Mouse (Mus musculus): Measurements from ENCODE around the gene Gas2l1.

DNA sequence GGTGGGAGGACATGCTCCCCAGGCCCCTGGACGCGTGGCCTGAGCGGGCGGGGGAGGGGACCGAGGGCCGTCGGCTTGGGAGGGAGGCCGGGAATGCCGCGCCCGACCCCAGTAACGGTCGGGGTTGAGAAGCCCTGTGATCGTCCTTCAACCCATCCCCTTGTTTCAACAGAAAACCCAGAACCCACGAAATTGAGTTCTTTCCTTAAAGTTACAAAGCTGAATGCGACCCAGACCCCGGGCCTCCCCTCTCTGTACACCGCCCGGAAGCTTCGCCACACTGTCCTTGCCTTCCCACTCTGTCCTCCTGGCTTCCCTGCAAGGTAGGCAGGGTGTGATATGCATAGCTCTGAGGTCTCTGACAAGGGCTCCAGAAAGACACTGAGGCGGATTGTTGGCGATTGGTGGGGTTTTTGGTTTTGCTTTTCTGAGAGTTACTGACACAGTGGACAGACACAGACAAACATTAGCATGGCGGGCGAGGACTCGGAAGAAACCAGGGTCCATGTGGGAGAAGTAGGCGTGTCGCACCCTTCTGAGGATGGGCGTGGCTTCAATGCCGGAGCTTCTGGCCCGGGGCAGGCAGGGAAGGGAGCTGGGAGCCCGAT is 34.6 kb upstream of the Gas2l1 start:
- TF ChIP-seq CTCF (IDR thresholded peaks at IDR 0.05; ENCODE audit: low read depth): no peak
- TF ChIP-seq EP300 (IDR thresholded peaks at IDR 0.05; ENCODE audit: low read depth): no peak
